Mouse (Mus musculus): ENCODE data around the gene Fam208a. TPM values are rescaled to one million over a fixed set of nuclear protein-coding genes. Genes with fewer than 3 reads are reported as not detected.

The Fam208a gene
- polyA plus RNA-seq, 1 experiment from 2014 or later: 9.8 TPM

DNA sequence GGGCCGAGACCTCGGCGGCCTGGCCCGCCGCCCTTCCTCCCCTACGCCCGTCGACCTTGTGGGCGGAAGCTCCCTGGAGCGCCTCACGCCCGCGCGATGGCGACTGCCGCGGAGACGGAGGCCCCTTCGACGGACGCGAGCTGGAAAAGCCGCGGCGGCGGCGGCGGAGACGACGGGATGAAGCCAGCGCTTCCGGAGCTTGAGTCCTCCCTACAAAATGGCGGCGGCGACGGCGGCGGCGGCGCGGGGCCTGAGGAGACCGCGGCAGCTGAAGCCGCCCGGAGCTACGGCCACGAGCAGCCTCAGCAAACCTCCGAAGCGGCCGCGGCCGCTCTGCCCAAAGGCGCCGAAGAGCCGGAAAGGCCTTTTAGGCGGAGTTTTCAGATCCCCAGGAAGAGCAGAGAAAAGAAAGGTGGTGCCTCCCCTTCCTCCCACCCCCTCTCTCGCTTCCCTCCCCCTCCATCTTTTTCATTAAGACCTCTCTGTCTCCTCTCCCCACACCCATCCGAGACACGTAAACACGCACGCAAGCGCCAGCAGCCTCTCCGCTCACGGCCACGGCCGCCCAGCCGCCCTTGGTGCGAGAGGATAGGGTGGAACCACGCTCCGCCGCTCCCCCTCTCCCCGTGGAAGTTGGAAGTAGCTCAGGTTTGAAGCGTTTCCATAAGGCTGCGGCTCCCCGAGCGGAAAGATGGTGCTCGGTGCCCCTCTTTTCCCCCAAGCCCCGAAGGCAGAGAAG, 508 bp downstream of the Fam208a start:
- WGBS: under 1% methylated on average over 76 of the region's 78 CpGs

DNA sequence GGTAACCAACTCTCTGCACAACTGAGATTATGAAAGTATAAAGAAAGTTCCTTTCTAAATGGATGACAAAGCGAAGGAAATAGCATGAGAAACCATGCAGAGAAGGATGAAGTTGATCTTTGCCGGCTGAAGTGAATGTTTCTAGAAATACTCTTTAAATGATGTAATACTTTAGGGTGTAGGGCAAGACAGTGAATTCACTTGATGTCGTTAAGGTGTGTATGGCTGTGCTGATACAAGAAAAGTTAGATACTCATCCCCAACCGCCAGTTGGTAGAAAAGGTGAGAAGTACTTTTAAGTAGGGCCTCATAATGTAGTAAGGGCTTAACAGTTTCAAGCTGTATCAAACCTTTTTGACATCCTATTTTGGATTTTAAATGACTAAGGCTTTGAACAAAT, 1.6 kb downstream of the Fam208a start:
- peaks cover 3% of the 10 kb centered on the region; the same call in 1 of the 2 replicates for H3K4me1 ChIP-seq (replicated peaks)
- H3K27me3 ChIP-seq (replicated peaks): no peaks in the 10 kb centered on the region
- no peak overlapping the region for H3K27ac ChIP-seq
- 94% methylated on average over 4 of the region's 4 CpGs for WGBS
- H3K36me3 ChIP-seq: peaks cover 2% of the 10 kb centered on the region
- no peak overlapping the region; the same call in 1 of the 2 replicates for H3K4me2 ChIP-seq (replicated peaks)
- no peaks in the 10 kb centered on the region for H3K9me3 ChIP-seq
- no peak for ATAC-seq
- H3K4me3 ChIP-seq (replicated peaks): no peak overlapping the region
- no peak overlapping the region for H3K9ac ChIP-seq

More for the DNA sequence above, 508 bp downstream of the Fam208a start:
- Histone ChIP-seq H3K4me1 (replicated peaks) (peaks cover 3% of the 10 kb centered on the region; the same call in 1 of the 2 replicates), H3K36me3 (peaks cover 2% of the 10 kb centered on the region), H3K4me2 (replicated peaks) (peak overlapping the region; percentile 93), H3K9me3 (no peaks in the 10 kb centered on the region), H3K9ac (peak overlapping the region; percentile 88), H3K27me3 (replicated peaks) (no peaks in the 10 kb centered on the region), H3K4me3 (replicated peaks) (peak overlapping the region; percentile 72), H3K27ac (peak overlapping the region; percentile 99)
- ATAC-seq: peak; percentile 88

DNA sequence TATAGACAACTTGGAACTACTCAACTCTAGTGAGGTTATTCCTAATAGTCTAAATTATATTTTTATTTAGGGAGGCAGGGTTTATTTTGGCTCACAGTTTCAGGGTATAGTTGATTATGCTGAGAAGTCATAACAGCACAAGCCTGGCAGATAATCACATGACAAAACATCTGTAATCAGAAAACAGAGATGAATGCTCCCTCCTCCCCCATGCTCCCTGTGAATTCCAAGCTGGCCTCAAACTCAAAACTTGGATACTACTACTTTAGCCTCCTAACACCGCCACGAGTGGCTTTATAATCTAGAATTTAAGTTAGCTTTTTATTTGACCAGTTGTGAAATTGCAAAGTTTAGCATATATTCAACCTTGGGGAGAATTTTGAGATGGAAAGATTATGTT, 3.4 kb downstream of the Fam208a start:
- ATAC-seq: no peak
- Histone ChIP-seq H3K4me1 (replicated peaks) (peaks cover 3% of the 10 kb centered on the region; the same call in 1 of the 2 replicates), H3K4me2 (replicated peaks) (no peak overlapping the region), H3K27me3 (replicated peaks) (no peaks in the 10 kb centered on the region), H3K9ac (no peak overlapping the region), H3K4me3 (replicated peaks) (no peak overlapping the region), H3K9me3 (no peaks in the 10 kb centered on the region), H3K36me3 (peaks cover 2% of the 10 kb centered on the region), H3K27ac (no peak overlapping the region)
- WGBS: 99% methylated on average over 2 of the region's 2 CpGs

DNA sequence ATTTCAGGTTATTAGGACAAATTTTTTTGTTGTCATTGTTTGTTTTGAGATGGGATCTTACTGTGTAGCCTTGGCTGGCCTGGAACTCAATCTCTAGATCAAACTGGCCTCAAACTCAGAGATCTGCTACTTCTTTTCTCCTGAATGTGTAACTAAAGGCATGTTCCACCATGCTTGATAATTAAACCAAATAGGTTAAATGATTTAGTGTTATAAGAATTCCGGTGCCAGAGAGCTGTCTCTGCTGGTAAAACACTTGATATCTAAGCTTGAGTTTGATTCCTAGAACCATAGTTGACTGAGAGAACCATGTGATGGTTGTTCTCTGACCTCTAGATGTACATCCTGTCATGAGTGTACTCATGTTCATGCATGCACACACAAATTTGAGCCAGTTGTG, 7.5 kb downstream of the Fam208a start:
- Histone ChIP-seq H3K27me3 (replicated peaks) (no peaks in the 10 kb centered on the region), H3K4me3 (replicated peaks) (no peak overlapping the region), H3K4me2 (replicated peaks) (no peak overlapping the region), H3K36me3 (peaks cover 2% of the 10 kb centered on the region), H3K9ac (no peak overlapping the region), H3K9me3 (no peaks in the 10 kb centered on the region), H3K4me1 (replicated peaks) (no peaks in the 10 kb centered on the region), H3K27ac (no peak overlapping the region)
- WGBS: 94% methylated on average over 1 of the region's 1 CpGs
- no peak for ATAC-seq

DNA sequence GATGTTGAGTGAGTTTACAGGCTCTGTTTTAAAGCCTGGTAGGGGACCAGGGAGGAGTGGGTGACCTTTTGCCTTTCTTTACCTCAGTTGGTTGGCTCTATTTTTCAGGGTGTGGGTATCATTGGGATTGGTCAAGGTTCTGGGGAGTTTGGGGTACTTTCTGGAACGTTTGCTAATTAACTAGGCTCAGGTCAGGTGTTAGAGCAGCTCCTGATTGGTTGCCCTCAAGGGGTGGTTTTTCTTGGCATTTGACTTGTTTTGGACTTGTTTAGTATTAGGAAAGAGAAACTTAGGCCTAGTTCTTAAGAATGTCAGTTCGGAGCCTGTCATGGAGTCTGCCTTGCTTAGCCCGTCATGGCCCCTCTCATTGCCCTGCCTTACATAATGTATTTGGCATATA, 8.2 kb downstream of the Fam208a start:
- WGBS: 90% methylated on average over 3 of the region's 3 CpGs

DNA sequence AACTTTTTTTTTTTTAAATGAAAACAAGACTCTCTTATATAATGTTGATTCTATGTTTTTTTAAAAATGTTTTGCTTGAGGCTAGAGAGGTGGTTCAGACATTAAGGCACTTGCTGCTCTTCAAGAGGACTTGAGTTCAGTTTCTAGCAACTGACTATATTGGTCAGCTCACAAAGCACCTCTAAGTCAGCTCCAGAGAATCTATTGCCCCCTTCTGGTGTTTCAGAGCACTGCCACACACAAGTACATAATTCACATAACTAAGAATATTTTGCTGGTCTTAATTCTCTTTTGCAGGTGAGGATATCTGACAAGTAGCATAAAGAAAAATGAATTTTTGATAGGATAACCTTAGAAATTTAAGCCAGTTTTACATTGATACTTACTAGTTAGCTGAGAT, 12.3 kb downstream of the Fam208a start:
- H3K4me3 ChIP-seq (replicated peaks): no peak overlapping the region
- H3K4me2 ChIP-seq (replicated peaks): no peak overlapping the region
- no peak for ATAC-seq
- no peaks in the 10 kb centered on the region for H3K27me3 ChIP-seq (replicated peaks)
- no peaks in the 10 kb centered on the region for H3K4me1 ChIP-seq (replicated peaks)
- no peak overlapping the region for H3K27ac ChIP-seq
- H3K9me3 ChIP-seq: no peaks in the 10 kb centered on the region
- peaks cover 6% of the 10 kb centered on the region; the same call in 1 of the 2 replicates for H3K36me3 ChIP-seq
- H3K9ac ChIP-seq: no peak overlapping the region

More for the DNA sequence above, 8.2 kb downstream of the Fam208a start:
- Histone ChIP-seq H3K4me2 (replicated peaks) (no peak overlapping the region), H3K9ac (no peak overlapping the region), H3K36me3 (peaks cover 2% of the 10 kb centered on the region), H3K27ac (no peak overlapping the region), H3K27me3 (replicated peaks) (no peaks in the 10 kb centered on the region), H3K9me3 (no peaks in the 10 kb centered on the region), H3K4me3 (replicated peaks) (no peak overlapping the region), H3K4me1 (replicated peaks) (no peaks in the 10 kb centered on the region)
- ATAC-seq: no peak

DNA sequence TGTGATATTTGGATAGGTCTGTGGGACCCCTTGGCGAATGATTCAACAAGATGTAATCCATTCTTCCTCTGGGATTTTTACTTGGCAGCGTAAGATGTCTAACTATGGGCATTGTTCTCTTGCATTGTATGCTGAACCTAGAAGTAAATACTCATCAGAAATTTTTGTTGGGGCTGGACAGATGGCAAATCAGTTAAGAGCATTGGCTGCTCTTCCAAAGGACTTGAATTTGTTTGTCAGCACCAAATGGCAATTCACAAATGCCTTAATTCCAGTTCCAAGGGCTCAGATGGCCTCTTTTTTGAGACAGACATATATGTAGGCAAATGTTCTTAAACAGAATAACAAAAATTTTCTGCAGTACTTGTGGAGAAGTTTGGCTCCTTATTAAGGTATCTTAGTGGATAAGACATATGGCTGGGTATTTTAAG, 16.2 kb downstream of the Fam208a start:
- Histone ChIP-seq H3K27ac (no peak overlapping the region), H3K9me3 (no peaks in the 10 kb centered on the region), H3K4me3 (replicated peaks) (no peak overlapping the region), H3K36me3 (peaks cover 6% of the 10 kb centered on the region; the same call in 1 of the 2 replicates), H3K9ac (no peak overlapping the region), H3K4me2 (replicated peaks) (no peak overlapping the region), H3K27me3 (replicated peaks) (no peaks in the 10 kb centered on the region), H3K4me1 (replicated peaks) (no peaks in the 10 kb centered on the region)
- WGBS: 92% methylated on average over 2 of the region's 2 CpGs
- ATAC-seq: no peak

DNA sequence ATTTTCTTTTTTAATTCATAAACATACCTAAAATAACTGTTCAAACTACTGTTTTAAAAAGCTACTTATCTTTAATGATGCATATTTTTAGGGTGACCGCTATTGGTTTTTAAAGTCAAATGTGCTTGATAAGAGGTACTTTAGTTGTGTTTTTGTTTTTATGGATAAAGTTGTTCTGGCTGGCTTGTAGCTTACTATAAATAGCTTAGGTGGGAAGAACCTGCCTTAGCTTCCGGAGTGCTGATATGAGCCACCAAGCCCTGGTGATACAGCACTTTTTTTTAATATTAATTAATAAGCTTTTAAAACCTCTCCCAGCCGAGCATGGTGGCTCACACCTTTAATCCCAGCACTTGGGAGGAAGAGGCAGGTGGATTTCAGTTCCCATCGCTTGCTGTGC, 18.3 kb downstream of the Fam208a start:
- 83% methylated on average over 4 of the region's 4 CpGs for WGBS
- no peak overlapping the region for H3K9ac ChIP-seq
- no peak overlapping the region for H3K27ac ChIP-seq
- H3K27me3 ChIP-seq (replicated peaks): no peaks in the 10 kb centered on the region
- H3K9me3 ChIP-seq: no peaks in the 10 kb centered on the region
- H3K4me2 ChIP-seq (replicated peaks): no peak overlapping the region
- no peaks in the 10 kb centered on the region for H3K4me1 ChIP-seq (replicated peaks)
- ATAC-seq: no peak
- no peak overlapping the region for H3K4me3 ChIP-seq (replicated peaks)
- peaks cover 6% of the 10 kb centered on the region; the same call in 1 of the 2 replicates for H3K36me3 ChIP-seq

DNA sequence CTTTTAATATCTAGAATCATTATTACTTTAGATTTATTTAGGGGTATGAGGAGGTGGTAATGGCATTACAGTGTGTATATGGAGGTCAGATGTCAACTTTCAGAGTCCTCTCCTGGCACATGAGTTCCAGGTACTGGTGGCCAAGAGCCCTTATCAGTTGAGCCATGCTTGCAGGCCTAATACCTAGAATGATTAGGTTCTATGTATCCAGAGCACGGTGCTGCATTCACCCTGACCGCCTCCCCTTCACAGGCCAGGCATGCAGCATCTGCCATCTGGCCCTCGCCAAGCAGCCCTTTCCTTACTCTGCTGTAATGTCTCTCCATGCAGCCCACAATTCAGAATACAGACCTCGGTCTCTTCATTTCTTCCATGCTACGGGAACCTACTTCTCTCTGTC, 62.8 kb downstream of the Fam208a start:
- Histone ChIP-seq H3K27me3 (replicated peaks) (no peaks in the 10 kb centered on the region), H3K9me3 (no peaks in the 10 kb centered on the region), H3K36me3 (peaks cover 20% of the 10 kb centered on the region), H3K4me2 (replicated peaks) (no peak overlapping the region), H3K9ac (no peak overlapping the region), H3K4me1 (replicated peaks) (no peaks in the 10 kb centered on the region), H3K4me3 (replicated peaks) (no peak overlapping the region), H3K27ac (no peak overlapping the region)
- WGBS: 94% methylated on average over 5 of the region's 5 CpGs
- no peak for ATAC-seq

DNA sequence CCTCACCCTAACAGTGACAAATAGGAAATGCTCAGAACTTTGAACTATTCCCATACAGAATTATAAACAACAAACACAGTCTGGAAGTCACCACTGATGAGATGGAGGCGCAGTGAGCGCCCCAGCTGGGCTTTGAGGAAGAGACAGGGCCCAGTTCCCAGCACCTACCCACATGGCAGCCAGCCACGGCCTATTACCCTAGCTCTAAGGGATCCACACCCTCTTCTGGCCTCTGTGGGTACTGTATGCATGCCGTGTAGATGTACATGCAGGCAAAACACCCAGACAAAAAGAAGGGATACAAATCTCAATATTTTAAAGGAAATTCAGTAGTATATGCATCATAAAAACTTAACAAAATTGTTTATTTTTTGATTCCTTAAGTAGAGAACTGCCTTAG, 64.9 kb downstream of the Fam208a start:
- no peaks in the 10 kb centered on the region for H3K27me3 ChIP-seq (replicated peaks)
- no peak overlapping the region for H3K9ac ChIP-seq
- 94% methylated on average over 4 of the region's 4 CpGs for WGBS
- H3K36me3 ChIP-seq: peaks cover 17% of the 10 kb centered on the region
- ATAC-seq: no peak
- H3K4me3 ChIP-seq (replicated peaks): no peak overlapping the region
- H3K9me3 ChIP-seq: no peaks in the 10 kb centered on the region
- no peak overlapping the region for H3K4me2 ChIP-seq (replicated peaks)
- H3K27ac ChIP-seq: no peak overlapping the region
- no peaks in the 10 kb centered on the region for H3K4me1 ChIP-seq (replicated peaks)

DNA sequence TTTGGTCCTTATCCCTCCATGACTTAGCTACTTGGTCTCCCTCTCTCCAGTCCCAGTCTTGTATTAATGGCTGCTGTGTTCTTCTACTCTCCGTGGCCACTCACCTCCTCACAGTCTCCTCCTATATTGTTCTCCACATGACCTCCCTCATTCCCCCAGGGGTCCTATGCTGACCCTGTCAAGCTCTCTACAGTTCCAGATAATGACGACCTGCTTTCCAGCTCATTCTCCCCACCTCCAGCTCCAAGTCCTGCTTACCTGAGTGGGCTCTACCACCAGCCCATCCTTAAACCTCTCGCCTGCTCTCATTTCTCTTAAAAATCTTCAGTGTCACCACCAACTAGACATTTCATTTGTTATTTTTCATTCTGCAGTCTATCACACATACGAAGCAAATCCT, 72.5 kb downstream of the Fam208a start:
- H3K4me2 ChIP-seq (replicated peaks): no peak overlapping the region
- H3K9ac ChIP-seq: no peak overlapping the region
- WGBS: 79% methylated on average over 4 of the region's 4 CpGs
- no peak for ATAC-seq
- no peaks in the 10 kb centered on the region for H3K36me3 ChIP-seq
- no peaks in the 10 kb centered on the region for H3K4me1 ChIP-seq (replicated peaks)
- no peaks in the 10 kb centered on the region for H3K9me3 ChIP-seq
- no peak overlapping the region for H3K27ac ChIP-seq
- no peaks in the 10 kb centered on the region for H3K27me3 ChIP-seq (replicated peaks)
- H3K4me3 ChIP-seq (replicated peaks): no peak overlapping the region

DNA sequence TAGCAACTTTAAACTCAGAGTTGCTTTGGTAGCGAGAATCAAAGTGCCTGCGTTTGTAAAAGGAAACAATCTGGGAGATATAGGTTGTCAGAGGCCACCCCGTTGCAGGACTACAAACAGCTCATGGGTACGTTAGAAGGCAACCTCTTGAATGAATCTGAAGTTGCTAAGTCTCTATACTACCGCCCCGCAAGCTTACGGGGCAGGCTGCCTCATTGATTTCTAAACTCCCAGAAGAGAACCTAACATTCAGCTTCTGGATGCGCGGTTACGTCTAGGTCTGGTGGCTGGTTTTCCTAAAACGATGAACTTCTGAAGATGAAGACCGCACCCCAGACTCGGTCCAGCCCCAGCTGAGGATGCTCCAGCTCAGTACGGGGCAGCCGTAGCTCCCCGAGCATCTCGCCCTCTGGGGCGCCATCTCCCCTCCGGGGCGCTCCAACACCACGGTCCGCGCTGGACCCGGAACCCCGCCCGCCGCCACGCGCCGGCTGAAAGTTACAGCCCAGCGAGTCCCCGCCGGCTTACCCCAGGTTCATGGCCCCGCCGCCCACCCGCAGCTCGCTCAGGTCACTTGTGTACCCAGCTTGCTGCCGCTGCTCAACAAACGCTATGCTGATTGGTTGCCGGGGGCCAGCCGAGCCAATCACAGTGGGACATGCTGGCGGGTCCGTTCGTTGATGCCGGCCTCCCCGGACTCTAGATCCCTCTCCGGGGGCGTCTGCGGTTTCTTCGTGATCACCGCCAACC, 79.4 kb downstream of the Fam208a start, which contains the start of gene Ccdc66:
Gene Ccdc66, minus strand, starts transcription at position 567 of the 750 bp plus-strand sequence.
- peak within 1 kb of the TSS; percentile 94 for H3K4me3 ChIP-seq (replicated peaks)
- H3K36me3 ChIP-seq: no peaks in the 10 kb centered on the region
- WGBS: under 1% methylated on average over 51 of the region's 51 CpGs

More for the DNA sequence above, 79.4 kb downstream of the Fam208a start, which contains the start of gene Ccdc66:
- Histone ChIP-seq H3K4me2 (replicated peaks) (peak within 1 kb of the TSS; percentile 72), H3K27ac (peak within 1 kb of the TSS; percentile 56; the same call in 1 of the 2 replicates), H3K27me3 (replicated peaks) (no peaks in the 10 kb centered on the region), H3K4me1 (replicated peaks) (0 out of 2 replicates have a peak, but pooled peaks cover 4% of the 10 kb centered on the region), H3K9ac (peak within 1 kb of the TSS; percentile 79), H3K9me3 (no peaks in the 10 kb centered on the region)
- ATAC-seq: peak; percentile 99
